Mouse (Mus musculus): ENCODE data around the gene Elof1. TPM values are rescaled to one million over a fixed set of nuclear protein-coding genes. Genes with fewer than 3 reads are reported as not detected.

Gene Elof1
- 10 to 100 TPM; 35.0 to 39.5 TPM for total RNA-seq (2021)
- long read RNA-seq, experiment 1, transcript Elof1-201 (3 exons, 888 nt) = major isoform, 36 of 44 reads
- long read RNA-seq, experiment 1, partial matches to known transcripts = 0 of 44 reads
- long read RNA-seq, experiment 1, other reads (novel, unspliced or antisense) = 1 of 44 reads
- long read RNA-seq, experiment 2, transcript Elof1-201 (3 exons, 888 nt) = major isoform, 32 of 41 reads
- long read RNA-seq, experiment 2, partial matches to known transcripts = 1 of 41 reads
- long read RNA-seq, experiment 2, other reads (novel, unspliced or antisense) = 1 of 41 reads

- no peak for TF ChIP-seq CTCF (IDR thresholded peaks at IDR 0.05)
- Histone ChIP-seq H3K4me3 (peak within 1 kb of the TSS; percentile 85), H3K27ac (peak within 1 kb of the TSS; percentile 89)
- intact Hi-C loops (cut with DNase I) = loop anchor here (2.0 to 5.0 kb wide), 2 partner anchors 40 to 46 kb away; partner anchors contain the start of genes Gm49318, Pigyl and Zfp653
- DNase-seq = peak; percentile 94
Measured at GRCm38 (mm10) chr9:22116740-22117426, at the start of gene Elof1. TSS of gene Elof1 (minus strand) at chr9:22117172.

GRCm38 (mm10) chr9:22166686-22167085, 49.7 kb upstream of the Elof1 start:
- H3K27ac ChIP-seq = no peak overlapping the region
- no peak for DNase-seq
- intact Hi-C loops (cut with DNase I) = no loop called here
- no peak for TF ChIP-seq CTCF (IDR thresholded peaks at IDR 0.05)
- H3K4me3 ChIP-seq = no peak overlapping the region

GRCm38 (mm10) chr9:22165964-22166363, 49.0 kb upstream of the Elof1 start:
- Histone ChIP-seq H3K27ac (no peak overlapping the region), H3K4me3 (no peak overlapping the region)
- intact Hi-C loops (cut with DNase I) = no loop called here
- DNase-seq = no peak
- TF ChIP-seq CTCF (IDR thresholded peaks at IDR 0.05) = no peak

- no peak for TF ChIP-seq CTCF (IDR thresholded peaks at IDR 0.05)
- intact Hi-C loops (cut with DNase I) = no loop called here
- Histone ChIP-seq H3K4me3 (peak overlapping the region; percentile 74), H3K27ac (peak overlapping the region; percentile 46)
- DNase-seq = peak; percentile 52
Measured at GRCm38 (mm10) chr9:22164711-22165668, 48.0 kb upstream of the Elof1 start.

GRCm38 (mm10) chr9:22162912-22163311, 45.9 kb upstream of the Elof1 start:
- no peak overlapping the region for H3K27ac ChIP-seq
- intact Hi-C loops (cut with DNase I) = no loop called here
- TF ChIP-seq CTCF (IDR thresholded peaks at IDR 0.05) = no peak
- no peak for DNase-seq
- H3K4me3 ChIP-seq = no peak overlapping the region

GRCm38 (mm10) chr9:22162305-22162704, 45.3 kb upstream of the Elof1 start:
- DNase-seq = no peak
- intact Hi-C loops (cut with DNase I) = no loop called here
- TF ChIP-seq CTCF (IDR thresholded peaks at IDR 0.05) = no peak
- no peak overlapping the region for H3K27ac ChIP-seq
- no peak overlapping the region for H3K4me3 ChIP-seq

GRCm38 (mm10) chr9:22161299-22161698, 44.3 kb upstream of the Elof1 start:
- no peak for DNase-seq
- no peak overlapping the region for H3K27ac ChIP-seq
- H3K4me3 ChIP-seq = no peak overlapping the region
- no peak for TF ChIP-seq CTCF (IDR thresholded peaks at IDR 0.05)
- intact Hi-C loops (cut with DNase I) = no loop called here

GRCm38 (mm10) chr9:22157516-22158265, 40.7 kb upstream of the Elof1 start:
- peak overlapping the region; percentile 88 for H3K4me3 ChIP-seq
- intact Hi-C loops (cut with DNase I) = loop anchor here (5.0 to 10.0 kb wide), 3 partner anchors 40 to 153 kb away; partner anchors contain the start of genes Ccdc151, Elof1, Prkcsh and Zfp809
- DNase-seq = no peak
- no peak for TF ChIP-seq CTCF (IDR thresholded peaks at IDR 0.05)
- peak overlapping the region; percentile 96 for H3K27ac ChIP-seq

- peak; percentile 22; the same call in 1 of the 2 replicates for TF ChIP-seq CTCF (IDR thresholded peaks at IDR 0.05)
- DNase-seq = peak; percentile 100
- Histone ChIP-seq H3K27ac (peak within 1 kb of the TSS; percentile 96), H3K4me3 (peak within 1 kb of the TSS; percentile 88)
- intact Hi-C loops (cut with DNase I) = loop anchor here (5.0 to 10.0 kb wide), 3 partner anchors 39 to 152 kb away; partner anchors contain the start of genes Ccdc151, Elof1, Prkcsh and Zfp809
Measured at GRCm38 (mm10) chr9:22156497-22157245, 39.7 kb upstream of the Elof1 start, which contains the start of gene Pigyl. TSS of gene Pigyl (plus strand) at chr9:22156846.

GRCm38 (mm10) chr9:22155614-22156013, 38.6 kb upstream of the Elof1 start:
- peak; percentile 97 for TF ChIP-seq CTCF (IDR thresholded peaks at IDR 0.05)
- peak; percentile 59 for DNase-seq
- H3K4me3 ChIP-seq = peak overlapping the region; percentile 88
- H3K27ac ChIP-seq = peak overlapping the region; percentile 96
- intact Hi-C loops (cut with DNase I) = loop anchor here (1.0 to 10.0 kb wide), 4 partner anchors 38 to 151 kb away; partner anchors contain the start of genes Ccdc151, Elof1, Prkcsh and Zfp809

- Histone ChIP-seq H3K27ac (no peak overlapping the region), H3K4me3 (no peak overlapping the region)
- no peak for TF ChIP-seq CTCF (IDR thresholded peaks at IDR 0.05)
- intact Hi-C loops (cut with DNase I) = loop anchor here (10.0 kb wide), 1 partner anchor 149 kb away; the partner anchor contains the start of genes Ccdc151 and Prkcsh
- no peak for DNase-seq
Measured at GRCm38 (mm10) chr9:22153810-22154209, 36.8 kb upstream of the Elof1 start.
